Mouse (Mus musculus) CH12.LX (cell line): ENCODE data around the gene Bri3. TPM values are rescaled to one million over a fixed set of nuclear protein-coding genes. Genes with fewer than 3 reads are reported as not detected.
A peak's percentile ranks its signal among the peaks of the same experiment; 100 is the strongest.

ENCODE experiments used
- DNase-seq: peaks from one replicate; pipeline ENCODE4 v3.0.0-alpha.2; 2013; ENCODE audit errors: extremely low read depth
- H3K27ac ChIP-seq: 2 replicates; pipeline ENCODE4 v1.5.1; 2012; ENCODE audit warnings: low read depth, mild to moderate bottlenecking, control low read depth, moderate library complexity; ENCODE audit not compliant: insufficient read depth
- H3K27me3 ChIP-seq: replicated peaks from 2 replicates; pipeline ENCODE3; 2012; ENCODE audit warnings: inconsistent platforms
- H3K36me3 ChIP-seq, 2 experiments: replicated peaks in 1 of 2; 2 replicates each; pipeline versions ENCODE3 to v1.6.1; 2012; ENCODE audit warnings: inconsistent platforms in 1 of 2, low read length in 1 of 2, mild to moderate bottlenecking in 1 of 2, mixed read lengths in 1 of 2, moderate library complexity in 1 of 2; ENCODE audit not compliant: control insufficient read depth in 1 of 2, insufficient read depth in 1 of 2
- H3K4me1 ChIP-seq, 2 experiments: 2 replicates each; pipeline ENCODE4 v1.6.1; 2012; ENCODE audit warnings: inconsistent platforms in 1 of 2, moderate library complexity in 1 of 2; ENCODE audit not compliant: insufficient read depth in 2 of 2, control insufficient read depth in 1 of 2
- H3K4me2 ChIP-seq: 2 replicates; pipeline ENCODE4 v1.6.1; 2012; ENCODE audit warnings: low read depth, mild to moderate bottlenecking, control low read depth; ENCODE audit not compliant: poor library complexity, insufficient read depth, severe bottlenecking
- H3K4me3 ChIP-seq, 3 experiments: fragments of 150-350 bp in 1 of 3; sonication (generic) in 1 of 3; replicated peaks in 1 of 3; 2 replicates each; pipeline versions ENCODE3 to v1.5.1; 2011 to 2012; ENCODE audit warnings: low read depth in 2 of 3, low read length in 2 of 3, mild to moderate bottlenecking in 2 of 3, moderate library complexity in 2 of 3, control low read depth in 1 of 3, improper control_type of control experiment in 1 of 3, inconsistent platforms in 1 of 3, mixed read lengths in 1 of 3; ENCODE audit not compliant: poor library complexity in 1 of 3
- H3K79me2 ChIP-seq: replicated peaks from 2 replicates; pipeline ENCODE4 v1.6.1; 2012; ENCODE audit warnings: mild to moderate bottlenecking, moderate library complexity; ENCODE audit not compliant: control insufficient read depth, poor library complexity, insufficient read depth, severe bottlenecking; ENCODE audit errors: extremely low read depth
- H3K9ac ChIP-seq: 2 replicates; pipeline ENCODE4 v1.6.1; 2012; ENCODE audit warnings: low read depth, mild to moderate bottlenecking, control low read depth, moderate library complexity; ENCODE audit not compliant: insufficient read depth
- H3K9me3 ChIP-seq: replicated peaks from 2 replicates; pipeline ENCODE3; 2012; ENCODE audit warnings: low read length, inconsistent platforms, mixed read lengths
- BHLHE40 ChIP-seq: IDR thresholded peaks from 2 replicates; pipeline ENCODE4 v1.6.1; 2011; ENCODE audit warnings: mild to moderate bottlenecking, low read depth, low read length, improper control_type of control experiment
- CHD1 ChIP-seq: IDR thresholded peaks from 2 replicates; pipeline ENCODE4 v1.6.1; 2012; ENCODE audit warnings: low read depth, low read length, improper control_type of control experiment, inconsistent platforms
- CHD2 ChIP-seq: IDR thresholded peaks from 2 replicates; pipeline ENCODE4 v1.6.1; 2011; ENCODE audit warnings: low read length, improper control_type of control experiment
- CTCF ChIP-seq, 2 experiments: IDR thresholded peaks in 1 of 2; conservative IDR thresholded peaks in 1 of 2; 2 replicates each; pipeline ENCODE4 v1.5.1; 2011 to 2012; ENCODE audit warnings: low read depth in 2 of 2, low read length in 2 of 2, improper control_type of control experiment in 1 of 2, inconsistent platforms in 1 of 2, mild to moderate bottlenecking in 1 of 2, moderate library complexity in 1 of 2
- E2F4 ChIP-seq: IDR thresholded peaks from 2 replicates; pipeline ENCODE4 v1.6.1; 2011; ENCODE audit warnings: low read depth, low read length, improper control_type of control experiment; ENCODE audit not compliant: insufficient replicate concordance
- ELF1 ChIP-seq: IDR thresholded peaks from 2 replicates; pipeline ENCODE4 v1.6.1; 2014; ENCODE audit warnings: low read depth, mild to moderate bottlenecking, inconsistent platforms, low read length, improper control_type of control experiment
- EP300 ChIP-seq: IDR thresholded peaks from 2 replicates; pipeline ENCODE4 v1.6.1; 2011; ENCODE audit warnings: low read length, improper control_type of control experiment
- ETS1 ChIP-seq: conservative IDR thresholded peaks from 2 replicates; pipeline ENCODE4 v1.6.1; 2012; ENCODE audit warnings: low read depth, mild to moderate bottlenecking, inconsistent platforms, low read length, improper control_type of control experiment, moderate library complexity
- GABPA ChIP-seq: IDR thresholded peaks from 2 replicates; pipeline ENCODE4 v1.6.1; 2012; ENCODE audit warnings: low read depth, low read length, improper control_type of control experiment, inconsistent platforms; ENCODE audit not compliant: insufficient replicate concordance
- HCFC1 ChIP-seq: IDR thresholded peaks from 2 replicates; pipeline ENCODE4 v1.6.1; 2012; ENCODE audit warnings: low read depth, mild to moderate bottlenecking, inconsistent platforms, low read length, improper control_type of control experiment
- JUN ChIP-seq: IDR thresholded peaks from 2 replicates; pipeline ENCODE4 v1.6.1; 2011; ENCODE audit warnings: low read depth, mild to moderate bottlenecking, low read length, improper control_type of control experiment, moderate library complexity; ENCODE audit not compliant: insufficient read depth
- KAT2A ChIP-seq: IDR thresholded peaks from 2 replicates; pipeline ENCODE4 v1.6.1; 2012; ENCODE audit warnings: low read length, improper control_type of control experiment, inconsistent platforms; ENCODE audit not compliant: insufficient replicate concordance
- MAX ChIP-seq: IDR thresholded peaks from 2 replicates; pipeline ENCODE4 v1.6.1; 2011; ENCODE audit warnings: low read length, improper control_type of control experiment
- MXI1 ChIP-seq: IDR thresholded peaks from 2 replicates; pipeline ENCODE4 v1.6.1; 2011; ENCODE audit warnings: mild to moderate bottlenecking, low read depth, low read length, improper control_type of control experiment
- MYC ChIP-seq: IDR thresholded peaks from 2 replicates; pipeline ENCODE4 v1.6.1; 2011; ENCODE audit warnings: low read depth, mild to moderate bottlenecking, improper control_type of control experiment, low read length
- NELFE ChIP-seq: IDR thresholded peaks from 2 replicates; pipeline ENCODE4 v1.6.1; 2011; ENCODE audit warnings: low read depth, low read length, improper control_type of control experiment
- NRF1 ChIP-seq: IDR thresholded peaks from 2 replicates; pipeline ENCODE4 v1.6.1; 2014; ENCODE audit warnings: low read depth, mild to moderate bottlenecking, inconsistent platforms, low read length, improper control_type of control experiment, moderate library complexity
- PAX5 ChIP-seq: IDR thresholded peaks from 2 replicates; pipeline ENCODE4 v1.6.1; 2012; ENCODE audit warnings: low read length, inconsistent platforms, mixed read lengths
- POLR2A ChIP-seq: IDR thresholded peaks from 2 replicates; pipeline ENCODE4 v1.6.1; 2011; ENCODE audit warnings: low read depth, mild to moderate bottlenecking, improper control_type of control experiment, low read length
- POLR2AphosphoS2 ChIP-seq: IDR thresholded peaks from 2 replicates; pipeline ENCODE4 v1.6.1; 2011; ENCODE audit warnings: low read depth, low read length, improper control_type of control experiment
- RAD21 ChIP-seq: IDR thresholded peaks from 2 replicates; pipeline ENCODE4 v1.6.1; 2011; ENCODE audit warnings: low read depth, mild to moderate bottlenecking, low read length, improper control_type of control experiment, moderate library complexity
- RCOR1 ChIP-seq: conservative IDR thresholded peaks from 2 replicates; pipeline ENCODE4 v1.6.1; 2012; ENCODE audit warnings: low read depth, mild to moderate bottlenecking, inconsistent platforms, low read length, improper control_type of control experiment
- SIN3A ChIP-seq: IDR thresholded peaks from 2 replicates; pipeline ENCODE4 v1.6.1; 2012; ENCODE audit warnings: low read length, improper control_type of control experiment, inconsistent platforms
- SMC3 ChIP-seq: IDR thresholded peaks from 2 replicates; pipeline ENCODE4 v1.6.1; 2011; ENCODE audit warnings: low read depth, low read length, improper control_type of control experiment
- TBP ChIP-seq: conservative IDR thresholded peaks from 2 replicates; pipeline ENCODE4 v1.6.1; 2011; ENCODE audit warnings: low read depth, low read length, improper control_type of control experiment
- TCF12 ChIP-seq: IDR thresholded peaks from 2 replicates; pipeline ENCODE4 v1.6.1; 2014; ENCODE audit warnings: low read depth, mild to moderate bottlenecking, inconsistent platforms, low read length, improper control_type of control experiment
- UBTF ChIP-seq: IDR thresholded peaks from 2 replicates; pipeline ENCODE4 v1.6.1; 2012; ENCODE audit warnings: low read depth, mild to moderate bottlenecking, inconsistent platforms, low read length, improper control_type of control experiment, moderate library complexity
- USF2 ChIP-seq: conservative IDR thresholded peaks from 2 replicates; pipeline ENCODE4 v1.6.1; 2011; ENCODE audit warnings: low read depth, low read length, improper control_type of control experiment
- ZC3H11A ChIP-seq: IDR thresholded peaks from 2 replicates; pipeline ENCODE4 v1.6.1; 2012; ENCODE audit warnings: low read depth, mild to moderate bottlenecking, inconsistent platforms, low read length, improper control_type of control experiment
- ZKSCAN1 ChIP-seq: IDR thresholded peaks from 2 replicates; pipeline ENCODE4 v1.6.1; 2012; ENCODE audit warnings: low read depth, inconsistent platforms, low read length, improper control_type of control experiment, borderline replicate concordance
- dilution Hi-C: fragments of 300-500 bp; cut with MboI; formaldehyde crosslinking; loops from 2 replicates; pipeline ENCODE4 v1.14.3; 2020; ENCODE audit warnings: low sequenced_read_pairs; ENCODE audit not compliant: extremely low pct_unique_long_range_greater_than_20kb, extremely low pct_ligation_motif_present
- in situ Hi-C: fragments of 300-500 bp; cut with MboI; formaldehyde crosslinking; loops from 3 replicates; pipeline ENCODE4 v1.14.3; 2019; ENCODE audit warnings: low sequenced_read_pairs, low pct_ligation_motif_present, low pct_unique_long_range_greater_than_20kb, mixed read lengths
- polyA plus RNA-seq: library from polyadenylated mRNA; unstranded; fragments of >175 nt; gene quantifications from 2 replicates; pipeline ENCODE4 v1.2.1, GENCODE M21; 2012; ENCODE audit warnings: low read depth; ENCODE audit not compliant: insufficient read length
- total RNA-seq, 2 experiments: library from RNA; depleted of rRNA; stranded (reverse); fragments of 300-350 nt in 1 of 2; fragments of >200 nt in 1 of 2; gene quantifications; 2 replicates each; pipeline ENCODE4 v1.2.3; 2012 to 2014

Gene Bri3
- total and polyA plus RNA-seq, 3 experiments: 9.3 to 41.7 (median 20.3) TPM

DNA sequence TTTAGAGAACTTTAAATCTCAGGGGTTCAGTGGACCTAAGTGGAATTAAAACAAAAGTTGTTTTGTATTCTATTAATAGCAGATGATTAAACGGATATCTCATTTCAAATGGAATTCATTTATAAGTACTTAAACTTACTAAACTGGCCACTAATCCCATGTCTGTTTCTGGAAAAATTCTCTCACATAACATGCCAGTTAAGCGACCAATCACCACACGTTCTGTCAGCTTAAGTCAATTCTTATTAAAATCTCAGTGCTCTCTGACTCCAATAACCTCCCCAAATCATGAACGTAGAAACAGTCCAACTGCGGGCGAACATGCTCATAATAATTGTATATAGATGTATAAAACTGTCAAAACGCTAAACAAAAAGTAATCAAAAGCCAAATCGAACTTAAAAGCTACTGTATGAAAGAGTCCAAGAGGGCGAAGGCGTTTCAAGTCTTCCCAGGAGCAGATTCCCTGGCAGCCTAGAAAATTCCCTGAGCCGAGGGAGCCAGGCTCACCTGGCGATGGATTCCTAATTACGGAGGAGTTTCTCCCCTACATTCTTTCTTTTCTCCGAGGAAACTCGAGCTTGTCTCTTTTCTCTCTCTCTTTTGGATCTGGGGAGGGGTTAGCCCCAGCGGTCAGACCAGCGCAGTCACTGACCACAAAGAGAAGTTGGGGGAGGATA lies 112.7 kb downstream of the Bri3 start:
- dilution Hi-C loops: no loop called here
- no peaks in the 10 kb centered on the region for H3K79me2 ChIP-seq
- H3K4me3 ChIP-seq: no peak overlapping the region
- peaks cover 12% of the 10 kb centered on the region for H3K9me3 ChIP-seq
- peaks cover 0 to 3% of the 10 kb centered on the region in 2 experiments; a peak in 1 of 4 replicates for H3K4me1 ChIP-seq
- H3K36me3 ChIP-seq: no peaks in the 10 kb centered on the region
- H3K27me3 ChIP-seq: peaks cover 16% of the 10 kb centered on the region
- no peak for DNase-seq
- in situ Hi-C loops: no loop called here
- no peak overlapping the region for H3K27ac ChIP-seq
- H3K9ac ChIP-seq: no peak overlapping the region
- H3K4me2 ChIP-seq: no peak overlapping the region
- TF ChIP-seq ZC3H11A (no peak), JUN (no peak), RCOR1 (no peak), MXI1 (no peak), ELF1 (no peak), CHD2 (no peak), POLR2A (no peak), SMC3 (no peak), SIN3A (no peak), POLR2AphosphoS2 (no peak), RAD21 (no peak), CTCF (conservative IDR thresholded peaks at IDR 0.05 in 1 of 2, IDR thresholded peaks at IDR 0.05 in 1 of 2; ENCODE audit: low read depth in 2 of 2, low read length in 2 of 2) (no peak)

DNA sequence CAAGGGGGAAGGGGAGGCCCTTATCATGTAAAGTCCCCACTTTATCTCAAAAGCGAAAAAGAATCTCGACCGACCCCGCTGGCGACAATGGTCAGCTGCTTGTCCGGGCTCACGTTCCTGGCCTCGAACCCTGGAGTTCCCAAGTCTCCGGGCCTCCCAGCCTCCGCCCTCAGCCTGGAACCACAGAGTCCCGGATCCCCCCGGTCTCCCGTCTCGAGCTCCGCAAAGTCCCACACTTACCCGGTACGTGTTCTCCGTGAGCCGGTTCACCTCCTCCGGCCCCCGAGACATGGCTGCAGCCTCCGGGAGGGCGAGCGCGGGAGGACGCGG lies 113.3 kb downstream of the Bri3 start:
- no peak overlapping the region for H3K4me2 ChIP-seq
- in situ Hi-C loops (no loop called here), dilution Hi-C loops (no loop called here)
- peak overlapping the region in 1 of 3 experiments; percentile 31 for H3K4me3 ChIP-seq
- DNase-seq: no peak
- TF ChIP-seq USF2 (no peak), KAT2A (no peak), TCF12 (no peak), MAX (no peak), TBP (no peak), CHD1 (no peak), NRF1 (no peak), PAX5 (no peak), ZKSCAN1 (no peak), BHLHE40 (no peak), ETS1 (no peak), CHD2 (no peak), NELFE (no peak), GABPA (no peak), E2F4 (no peak), UBTF (no peak), ZC3H11A (no peak), EP300 (no peak), MYC (no peak), HCFC1 (no peak)
- H3K9me3 ChIP-seq: peaks cover 12% of the 10 kb centered on the region
- no peak overlapping the region for H3K9ac ChIP-seq
- no peaks in the 10 kb centered on the region for H3K36me3 ChIP-seq
- H3K27ac ChIP-seq: no peak overlapping the region
- peaks cover 0 to 3% of the 10 kb centered on the region in 2 experiments; a peak in 1 of 4 replicates for H3K4me1 ChIP-seq
- peaks cover 16% of the 10 kb centered on the region for H3K27me3 ChIP-seq
- no peaks in the 10 kb centered on the region for H3K79me2 ChIP-seq
